In genomic region chr4:141106526-141107183, GRCm38 (mm10) we compare ENCODE assay signal across 24 mouse cellular contexts. TPM values are rescaled to one million over a fixed set of nuclear protein-coding genes. Genes with fewer than 3 reads are reported as not detected.
A peak's percentile ranks its signal among the peaks of the same experiment; 100 is the strongest.
DNase-seq lines count a peak whose midpoint lies in the region; ATAC-seq and TF ChIP-seq lines count a peak whose summit lies in the region.
"Had no signal": no experiment of that assay in that cellular context is flagged by ENCODE, and none has a peak within 500 bp of the region (broad histone marks: within the 10 kb centered on the region; RNA-seq: fewer than 3 reads in every experiment).

No protein-coding gene starts in this region.

- in situ Hi-C loops in CH12.LX (cut with MboI; ENCODE audit: low pct_ligation_motif_present, low pct_unique_long_range_greater_than_20kb, low sequenced_read_pairs): no loop called here

- DNase-seq in hindbrain, postnatal 0 days (ENCODE audit: low spot score): no peak
- DNase-seq in A20 (ENCODE audit: low read depth, low spot score) (peak; percentile 56), CH12.LX (ENCODE audit: extremely low read depth) (no peak)
- peak; percentile 54 for DNase-seq in limb, embryonic 14.5 days (ENCODE audit: low spot score)
- no peak for DNase-seq in thymus, postnatal 14 days
- DNase-seq: adrenal gland, adult 2 months; adrenal gland, postnatal 25 days; B cell, adult 2 months; cerebellum, adult 18-20 months; cerebellum, postnatal 10 days; heart, adult 2 months had no signal

- no peak overlapping the region for H3K27ac ChIP-seq in hindbrain, embryonic 12.5 days
- H3K27ac ChIP-seq in hindbrain, postnatal 0 days: no peak overlapping the region
- H3K27ac ChIP-seq in CH12.LX (ENCODE audit: insufficient read depth, low read depth): no peak overlapping the region
- no peak overlapping the region for H3K27ac ChIP-seq in limb, embryonic 14.5 days (replicated peaks; ENCODE audit: low read depth, low read length)
- H3K27ac ChIP-seq in kidney, embryonic 16.5 days (ENCODE audit: low read length): no peak overlapping the region
- no peak overlapping the region for H3K27ac ChIP-seq in heart, embryonic 11.5 days (ENCODE audit: low read depth, low read length)
- H3K27ac ChIP-seq: forebrain, embryonic 15.5 days; heart, adult 2 months; hindbrain, embryonic 15.5 days had no signal

- H3K27me3 ChIP-seq in hindbrain, embryonic 12.5 days: no peaks in the 10 kb centered on the region
- H3K27me3 ChIP-seq in hindbrain, postnatal 0 days (ENCODE audit: insufficient read depth, low read length): no peaks in the 10 kb centered on the region
- no peaks in the 10 kb centered on the region for H3K27me3 ChIP-seq in CH12.LX (replicated peaks)
- H3K27me3 ChIP-seq in limb, embryonic 14.5 days (ENCODE audit: control insufficient read depth, insufficient read depth, low read length): no peaks in the 10 kb centered on the region
- no peaks in the 10 kb centered on the region for H3K27me3 ChIP-seq in kidney, embryonic 16.5 days (ENCODE audit: insufficient read depth, low read length)
- H3K27me3 ChIP-seq in heart, embryonic 11.5 days (ENCODE audit: control insufficient read depth, insufficient read depth, low read length): no peaks in the 10 kb centered on the region
- H3K27me3 ChIP-seq: forebrain, embryonic 15.5 days; hindbrain, embryonic 15.5 days had no signal

- no peak overlapping the region for H3K4me2 ChIP-seq in hindbrain, embryonic 12.5 days (replicated peaks)
- H3K4me2 ChIP-seq in hindbrain, postnatal 0 days (ENCODE audit: low read depth, low read length): no peak overlapping the region
- no peak overlapping the region for H3K4me2 ChIP-seq in CH12.LX (ENCODE audit: insufficient read depth, low read depth, poor library complexity, severe bottlenecking)
- no peak overlapping the region for H3K4me2 ChIP-seq in limb, embryonic 14.5 days (replicated peaks; ENCODE audit: low read depth, low read length, severe bottlenecking)
- no peak overlapping the region for H3K4me2 ChIP-seq in kidney, embryonic 16.5 days (replicated peaks; ENCODE audit: low read depth, low read length)
- H3K4me2 ChIP-seq in heart, embryonic 11.5 days: no peak overlapping the region
- H3K4me2 ChIP-seq: forebrain, embryonic 15.5 days; heart, embryonic 12.5 days; hindbrain, embryonic 15.5 days had no signal

- dilution Hi-C loops in CH12.LX (cut with MboI; ENCODE audit: extremely low pct_ligation_motif_present, extremely low pct_unique_long_range_greater_than_20kb, low sequenced_read_pairs): no loop called here

- TF ChIP-seq CTCF in hindbrain, postnatal 0 days (IDR thresholded peaks at IDR 0.05; ENCODE audit: low read depth): no peak
- no peak for TF ChIP-seq CTCF in CH12.LX (conservative IDR thresholded peaks at IDR 0.05 in 1 of 2, IDR thresholded peaks at IDR 0.05 in 1 of 2; ENCODE audit: low read depth in 2 of 2, low read length in 2 of 2)

- peaks cover 20% of the 10 kb centered on the region for H3K36me3 ChIP-seq in hindbrain, embryonic 12.5 days
- H3K36me3 ChIP-seq in hindbrain, postnatal 0 days (ENCODE audit: insufficient read depth, low read length): no peaks in the 10 kb centered on the region
- peaks cover 13 to 36% of the 10 kb centered on the region in 2 experiments for H3K36me3 ChIP-seq in CH12.LX (replicated peaks in 1 of 2; ENCODE audit: control insufficient read depth in 1 of 2, insufficient read depth in 1 of 2, low read length in 1 of 2)
- peaks cover 15% of the 10 kb centered on the region for H3K36me3 ChIP-seq in limb, embryonic 14.5 days (ENCODE audit: control insufficient read depth, insufficient read depth, low read length)
- peaks cover 18% of the 10 kb centered on the region for H3K36me3 ChIP-seq in kidney, embryonic 16.5 days (ENCODE audit: insufficient read depth, low read length)
- peaks cover 12% of the 10 kb centered on the region for H3K36me3 ChIP-seq in heart, embryonic 11.5 days (ENCODE audit: control insufficient read depth, insufficient read depth, low read length)

- TF ChIP-seq POLR2A in CH12.LX (IDR thresholded peaks at IDR 0.05; ENCODE audit: low read depth, low read length): no peak
- no peak for TF ChIP-seq POLR2A in limb, embryonic 14.5 days (IDR thresholded peaks at IDR 0.05; ENCODE audit: borderline replicate concordance, extremely low read depth, insufficient read depth, insufficient read length)

- TF ChIP-seq EP300 in CH12.LX (IDR thresholded peaks at IDR 0.05; ENCODE audit: low read length): no peak

- no peaks in the 10 kb centered on the region for H3K4me1 ChIP-seq in hindbrain, embryonic 12.5 days
- no peaks in the 10 kb centered on the region for H3K4me1 ChIP-seq in hindbrain, postnatal 0 days (ENCODE audit: insufficient read depth, low read length)
- no peaks in the 10 kb centered on the region for H3K4me1 ChIP-seq in CH12.LX (ENCODE audit: control insufficient read depth in 1 of 2, insufficient read depth in 2 of 2)
- no peaks in the 10 kb centered on the region for H3K4me1 ChIP-seq in limb, embryonic 14.5 days (ENCODE audit: control insufficient read depth, insufficient read depth, low read length)
- peaks cover 8% of the 10 kb centered on the region; the same call in 1 of the 2 replicates for H3K4me1 ChIP-seq in kidney, embryonic 16.5 days (ENCODE audit: insufficient read depth, low read length)
- peaks cover 9% of the 10 kb centered on the region; the same call in 1 of the 2 replicates for H3K4me1 ChIP-seq in heart, embryonic 11.5 days (ENCODE audit: control insufficient read depth, insufficient read depth, low read length)
- H3K4me1 ChIP-seq: forebrain, embryonic 15.5 days; hindbrain, embryonic 15.5 days had no signal

- ATAC-seq in hindbrain, embryonic 12.5 days (ENCODE audit: low FRiP score): no peak
- ATAC-seq in hindbrain, postnatal 0 days: no peak
- peak; percentile 51; the same call in 1 of the 2 replicates for ATAC-seq in limb, embryonic 14.5 days (ENCODE audit: low FRiP score, low read depth)
- no peak for ATAC-seq in kidney, embryonic 16.5 days (ENCODE audit: low FRiP score, low TSS enrichment)
- ATAC-seq in heart, embryonic 11.5 days (replicated peaks; ENCODE audit: insufficient number of reproducible peaks, low FRiP score, low TSS enrichment): no peak
- ATAC-seq: CD4-positive, CD25-positive, alpha-beta regulatory T cell, adult 4 months; forebrain, embryonic 15.5 days; inflammation-experienced regulatory T-cells, adult 6 months had no signal

- peaks cover 7% of the 10 kb centered on the region; the same call in 1 of the 2 replicates for H3K9me3 ChIP-seq in hindbrain, embryonic 12.5 days (replicated peaks)
- no peaks in the 10 kb centered on the region for H3K9me3 ChIP-seq in hindbrain, postnatal 0 days (ENCODE audit: low read length)
- H3K9me3 ChIP-seq in CH12.LX (replicated peaks; ENCODE audit: low read length): peaks cover 14% of the 10 kb centered on the region
- 0 out of 2 replicates have a peak, but pooled peaks cover 8% of the 10 kb centered on the region for H3K9me3 ChIP-seq in limb, embryonic 14.5 days (ENCODE audit: control insufficient read depth, low read length)
- no peaks in the 10 kb centered on the region for H3K9me3 ChIP-seq in kidney, embryonic 16.5 days (ENCODE audit: low read length)
- peaks cover 5% of the 10 kb centered on the region for H3K9me3 ChIP-seq in heart, embryonic 11.5 days (replicated peaks; ENCODE audit: control insufficient read depth, low read length)
- H3K9me3 ChIP-seq: forebrain, embryonic 15.5 days; hindbrain, embryonic 15.5 days had no signal

- H3K4me3 ChIP-seq in hindbrain, embryonic 12.5 days: no peak overlapping the region
- no peak overlapping the region for H3K4me3 ChIP-seq in hindbrain, postnatal 0 days (ENCODE audit: low read length)
- no peak overlapping the region for H3K4me3 ChIP-seq in CH12.LX (replicated peaks in 1 of 3; ENCODE audit: low read depth in 2 of 3, low read length in 2 of 3, poor library complexity in 1 of 3)
- H3K4me3 ChIP-seq in limb, embryonic 14.5 days (replicated peaks; ENCODE audit: low read length): no peak overlapping the region
- H3K4me3 ChIP-seq in kidney, embryonic 16.5 days (ENCODE audit: low read length): no peak overlapping the region
- H3K4me3 ChIP-seq in heart, embryonic 11.5 days (ENCODE audit: low read depth, low read length): no peak overlapping the region
- H3K4me3 ChIP-seq: forebrain, embryonic 15.5 days; heart, adult 2 months; heart, embryonic 12.5 days; hindbrain, embryonic 10.5 days; hindbrain, embryonic 15.5 days had no signal

- WGBS in hindbrain, embryonic 12.5 days: 77% methylated on average over 16 of the region's 16 CpGs
- WGBS in hindbrain, postnatal 0 days: 68% methylated on average over 16 of the region's 16 CpGs
- 75% methylated on average over 16 of the region's 16 CpGs for WGBS in limb, embryonic 14.5 days
- WGBS in kidney, embryonic 16.5 days: 71% methylated on average over 16 of the region's 16 CpGs
- WGBS in heart, embryonic 11.5 days (ENCODE audit: insufficient replicate concordance): 78% methylated on average over 16 of the region's 16 CpGs

- no peak for TF ChIP-seq RAD21 in CH12.LX (IDR thresholded peaks at IDR 0.05; ENCODE audit: low read depth, low read length)

- H3K9ac ChIP-seq in hindbrain, embryonic 12.5 days: 0 out of 2 replicates have a peak overlapping the region, but pooled peaks have one; percentile 4
- H3K9ac ChIP-seq in hindbrain, postnatal 0 days (replicated peaks; ENCODE audit: low read length): no peak overlapping the region
- H3K9ac ChIP-seq in CH12.LX (ENCODE audit: insufficient read depth, low read depth): no peak overlapping the region
- no peak overlapping the region for H3K9ac ChIP-seq in limb, embryonic 14.5 days (ENCODE audit: low read depth, low read length, severe bottlenecking)
- H3K9ac ChIP-seq in kidney, embryonic 16.5 days (replicated peaks; ENCODE audit: low read length): no peak overlapping the region
- no peak overlapping the region for H3K9ac ChIP-seq in heart, embryonic 11.5 days (ENCODE audit: low read depth, low read length)
- H3K9ac ChIP-seq: forebrain, embryonic 15.5 days; heart, embryonic 12.5 days; hindbrain, embryonic 15.5 days had no signal

- no peaks in the 10 kb centered on the region for H3K79me2 ChIP-seq in CH12.LX (replicated peaks; ENCODE audit: control insufficient read depth, extremely low read depth, insufficient read depth, poor library complexity, severe bottlenecking)

RNA-seq across cellular contexts. Expression of gene Spata21, which starts 18.5 kb away (rescaled TPM):
- 0.13 TPM in 1 of 2 replicates, not detected in the other for polyA plus RNA-seq in hindbrain, embryonic 12.5 days (2016; fragmentation: Nextera tagmentation; extraction: Ambion mirVana)
- 0.37 and 0.90 TPM in 2 replicates for total RNA-seq in hindbrain, postnatal 0 days (2014; rRNA removed)
- 0.84 and 1.6 TPM in 2 replicates for polyA plus RNA-seq in hindbrain, postnatal 0 days (2015; fragmentation: Nextera tagmentation; extraction: Ambion mirVana)
- not detected in 2 replicates for total RNA-seq in CH12.LX (2012; rRNA removed)
- not detected in 2 replicates for total RNA-seq in CH12.LX (2014; rRNA removed)
- polyA plus RNA-seq in CH12.LX (2012; ENCODE audit: insufficient read length, low read depth): not detected in 2 replicates
- polyA plus RNA-seq in limb, embryonic 14.5 days (2012; rRNA removed): 0.04 and 0.08 TPM in 2 replicates
- 0.18 and 0.43 TPM in 2 replicates for polyA plus RNA-seq in limb, embryonic 14.5 days (2014; fragmentation: Nextera tagmentation; extraction: Ambion mirVana)
- polyA plus RNA-seq in kidney, embryonic 16.5 days (2015; fragmentation: Nextera tagmentation; extraction: Ambion mirVana): 0.51 and 0.59 TPM in 2 replicates
- polyA plus RNA-seq in heart, embryonic 11.5 days (2014; fragmentation: Nextera tagmentation; extraction: Ambion mirVana): 0.64 TPM in 1 of 2 replicates, not detected in the other
- total RNA-seq: adrenal gland, adult 2 months; adrenal gland, postnatal 25 days; gastrocnemius, adult 8-10 months; heart, adult 2 months; heart, postnatal 25 days had no signal
- polyA plus RNA-seq: adrenal gland, adult 2 months; embryonic facial prominence, embryonic 11.5 days; forebrain, embryonic 11.5 days; heart, embryonic 12.5 days; hindbrain, embryonic 10.5 days had no signal

RNA-seq across cellular contexts. Expression of gene Necap2, which starts 28.5 kb away (rescaled TPM):
- polyA plus RNA-seq in hindbrain, embryonic 12.5 days (2016; fragmentation: Nextera tagmentation; extraction: Ambion mirVana): 57.6 and 60.7 TPM in 2 replicates
- total RNA-seq in hindbrain, postnatal 0 days (2014; rRNA removed): 52.5 and 67.5 TPM in 2 replicates
- 51.5 and 51.8 TPM in 2 replicates for polyA plus RNA-seq in hindbrain, postnatal 0 days (2015; fragmentation: Nextera tagmentation; extraction: Ambion mirVana)
- 32.6 and 38.9 TPM in 2 replicates for total RNA-seq in CH12.LX (2012; rRNA removed)
- total RNA-seq in CH12.LX (2014; rRNA removed): 34.8 and 41.0 TPM in 2 replicates
- 41.7 and 45.1 TPM in 2 replicates for polyA plus RNA-seq in CH12.LX (2012; ENCODE audit: insufficient read length, low read depth)
- 79.1 and 91.0 TPM in 2 replicates for polyA plus RNA-seq in limb, embryonic 14.5 days (2012; rRNA removed)
- polyA plus RNA-seq in limb, embryonic 14.5 days (2014; fragmentation: Nextera tagmentation; extraction: Ambion mirVana): 83.2 and 90.5 TPM in 2 replicates
- 94.5 and 99.0 TPM in 2 replicates for polyA plus RNA-seq in kidney, embryonic 16.5 days (2015; fragmentation: Nextera tagmentation; extraction: Ambion mirVana)
- polyA plus RNA-seq in heart, embryonic 11.5 days (2014; fragmentation: Nextera tagmentation; extraction: Ambion mirVana): 34.4 and 41.9 TPM in 2 replicates

RNA-seq across cellular contexts. Expression of gene Szrd1, which starts 32.9 kb away (rescaled TPM):
- 30.7 and 32.4 TPM in 2 replicates for polyA plus RNA-seq in hindbrain, embryonic 12.5 days (2016; fragmentation: Nextera tagmentation; extraction: Ambion mirVana)
- 58.7 and 68.8 TPM in 2 replicates for total RNA-seq in hindbrain, postnatal 0 days (2014; rRNA removed)
- 16.5 and 17.0 TPM in 2 replicates for polyA plus RNA-seq in hindbrain, postnatal 0 days (2015; fragmentation: Nextera tagmentation; extraction: Ambion mirVana)
- 82.5 and 106 TPM in 2 replicates for total RNA-seq in CH12.LX (2012; rRNA removed)
- total RNA-seq in CH12.LX (2014; rRNA removed): 77.8 and 80.9 TPM in 2 replicates
- polyA plus RNA-seq in CH12.LX (2012; ENCODE audit: insufficient read length, low read depth): 126 and 143 TPM in 2 replicates
- polyA plus RNA-seq in limb, embryonic 14.5 days (2012; rRNA removed): 63.7 and 71.4 TPM in 2 replicates
- 38.6 and 39.1 TPM in 2 replicates for polyA plus RNA-seq in limb, embryonic 14.5 days (2014; fragmentation: Nextera tagmentation; extraction: Ambion mirVana)
- 50.8 and 51.3 TPM in 2 replicates for polyA plus RNA-seq in kidney, embryonic 16.5 days (2015; fragmentation: Nextera tagmentation; extraction: Ambion mirVana)
- 23.6 and 25.7 TPM in 2 replicates for polyA plus RNA-seq in heart, embryonic 11.5 days (2014; fragmentation: Nextera tagmentation; extraction: Ambion mirVana)

RNA-seq across cellular contexts. Expression of gene Fbxo42, which starts 41.1 kb away (rescaled TPM):
- 28.3 and 28.6 TPM in 2 replicates for polyA plus RNA-seq in hindbrain, embryonic 12.5 days (2016; fragmentation: Nextera tagmentation; extraction: Ambion mirVana)
- 20.8 and 22.5 TPM in 2 replicates for total RNA-seq in hindbrain, postnatal 0 days (2014; rRNA removed)
- 15.5 and 17.5 TPM in 2 replicates for polyA plus RNA-seq in hindbrain, postnatal 0 days (2015; fragmentation: Nextera tagmentation; extraction: Ambion mirVana)
- total RNA-seq in CH12.LX (2012; rRNA removed) (14.4 and 17.3 TPM in 2 replicates), CH12.LX (2014; rRNA removed) (8.6 and 9.8 TPM in 2 replicates)
- polyA plus RNA-seq in CH12.LX (2012; ENCODE audit: insufficient read length, low read depth): 16.5 and 20.1 TPM in 2 replicates
- polyA plus RNA-seq in limb, embryonic 14.5 days (2012; rRNA removed): 23.1 and 25.5 TPM in 2 replicates
- polyA plus RNA-seq in limb, embryonic 14.5 days (2014; fragmentation: Nextera tagmentation; extraction: Ambion mirVana): 29.7 and 30.0 TPM in 2 replicates
- polyA plus RNA-seq in kidney, embryonic 16.5 days (2015; fragmentation: Nextera tagmentation; extraction: Ambion mirVana): 21.1 and 21.9 TPM in 2 replicates
- 18.5 and 19.3 TPM in 2 replicates for polyA plus RNA-seq in heart, embryonic 11.5 days (2014; fragmentation: Nextera tagmentation; extraction: Ambion mirVana)

RNA-seq across cellular contexts. Expression of gene Crocc, which starts 46.3 kb away (rescaled TPM):
- 13.2 and 14.1 TPM in 2 replicates for polyA plus RNA-seq in hindbrain, embryonic 12.5 days (2016; fragmentation: Nextera tagmentation; extraction: Ambion mirVana)
- total RNA-seq in hindbrain, postnatal 0 days (2014; rRNA removed): 18.7 and 19.7 TPM in 2 replicates
- 3.8 and 3.9 TPM in 2 replicates for polyA plus RNA-seq in hindbrain, postnatal 0 days (2015; fragmentation: Nextera tagmentation; extraction: Ambion mirVana)
- total RNA-seq in CH12.LX (2012; rRNA removed): 5.9 and 8.3 TPM in 2 replicates
- total RNA-seq in CH12.LX (2014; rRNA removed): 3.5 and 4.3 TPM in 2 replicates
- polyA plus RNA-seq in CH12.LX (2012; ENCODE audit: insufficient read length, low read depth): 4.8 and 8.6 TPM in 2 replicates
- polyA plus RNA-seq in limb, embryonic 14.5 days (2012; rRNA removed): 25.9 and 27.8 TPM in 2 replicates
- polyA plus RNA-seq in limb, embryonic 14.5 days (2014; fragmentation: Nextera tagmentation; extraction: Ambion mirVana): 5.4 and 7.3 TPM in 2 replicates
- 10.1 and 11.3 TPM in 2 replicates for polyA plus RNA-seq in kidney, embryonic 16.5 days (2015; fragmentation: Nextera tagmentation; extraction: Ambion mirVana)
- polyA plus RNA-seq in heart, embryonic 11.5 days (2014; fragmentation: Nextera tagmentation; extraction: Ambion mirVana): 4.5 and 4.7 TPM in 2 replicates

Comparison
In these comparisons a context has a peak if more than half of its experiments do, and no peak if none do; other contexts are left out.
1. DNase-seq: peak in A20 (single experiment) and limb, embryonic 14.5 days (single experiment); none in hindbrain, postnatal 0 days (single experiment), CH12.LX (single experiment) and thymus, postnatal 14 days (single experiment).